Mouse (Mus musculus): ENCODE results near the gene Zmym4. TPM values are rescaled to one million over a fixed set of nuclear protein-coding genes. Genes with fewer than 3 reads are reported as not detected.

Gene Zmym4
- total and polyA plus RNA-seq, 3 experiments: 13.6 to 22.8 (median 18.0) TPM

GRCm38 (mm10) chr4:126885953-126886352, 82.0 kb downstream of the Zmym4 start:
- TF ChIP-seq E2F4 (IDR thresholded peaks at IDR 0.05; ENCODE audit: insufficient replicate concordance, low read depth, low read length) (no peak), CTCF (conservative IDR thresholded peaks at IDR 0.05 in 1 of 2, IDR thresholded peaks at IDR 0.05 in 1 of 2; ENCODE audit: low read depth in 2 of 2, low read length in 2 of 2) (peak in 1 of 2 experiments; percentile 40; a peak in 2 of 4 replicates)

DNA sequence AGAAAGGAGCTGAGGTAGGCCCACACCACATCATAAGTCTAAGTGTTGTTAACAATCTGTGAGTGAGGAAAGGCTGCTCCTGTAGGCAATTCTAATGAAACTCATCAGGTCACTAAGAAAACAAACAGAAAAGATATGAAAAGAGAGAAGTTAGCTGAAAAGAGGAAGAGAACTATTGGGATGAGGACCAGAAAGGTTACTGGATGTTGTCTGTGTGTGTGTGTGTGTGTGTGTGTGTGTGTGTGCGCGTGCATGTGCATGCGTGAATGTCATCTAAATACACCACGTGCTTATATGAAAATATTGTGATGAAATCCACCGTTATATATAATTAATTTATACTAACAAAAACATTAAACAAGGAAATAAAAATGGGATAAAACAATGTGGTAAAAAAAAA, 84.3 kb downstream of the Zmym4 start:
- dilution Hi-C loops (cut with MboI; ENCODE audit: extremely low pct_ligation_motif_present, extremely low pct_unique_long_range_greater_than_20kb, low sequenced_read_pairs): no loop called here

More at GRCm38 (mm10) chr4:126885953-126886352, 82.0 kb downstream of the Zmym4 start:
- H3K9ac ChIP-seq (ENCODE audit: insufficient read depth, low read depth): no peak overlapping the region
- dilution Hi-C loops (cut with MboI; ENCODE audit: extremely low pct_ligation_motif_present, extremely low pct_unique_long_range_greater_than_20kb, low sequenced_read_pairs): no loop called here
- no peak overlapping the region for H3K4me2 ChIP-seq (ENCODE audit: insufficient read depth, low read depth, poor library complexity, severe bottlenecking)
- no peak overlapping the region for H3K4me3 ChIP-seq (replicated peaks in 1 of 3; ENCODE audit: low read depth in 2 of 3, low read length in 2 of 3, poor library complexity in 1 of 3)
- H3K27ac ChIP-seq (ENCODE audit: insufficient read depth, low read depth): no peak overlapping the region
- no peaks in the 10 kb centered on the region for H3K79me2 ChIP-seq (replicated peaks; ENCODE audit: control insufficient read depth, extremely low read depth, insufficient read depth, poor library complexity, severe bottlenecking)
- no peaks in the 10 kb centered on the region for H3K9me3 ChIP-seq (replicated peaks; ENCODE audit: low read length)
- H3K4me1 ChIP-seq (ENCODE audit: control insufficient read depth in 1 of 2, insufficient read depth in 2 of 2): no peaks in the 10 kb centered on the region
- DNase-seq (ENCODE audit: extremely low read depth): no peak
- no peaks in the 10 kb centered on the region for H3K27me3 ChIP-seq (replicated peaks)
- peaks cover 15 to 53% of the 10 kb centered on the region in 2 experiments for H3K36me3 ChIP-seq (replicated peaks in 1 of 2; ENCODE audit: control insufficient read depth in 1 of 2, insufficient read depth in 1 of 2, low read length in 1 of 2)
- in situ Hi-C loops (cut with MboI; ENCODE audit: low pct_ligation_motif_present, low pct_unique_long_range_greater_than_20kb, low sequenced_read_pairs): no loop called here

GRCm38 (mm10) chr4:126879560-126880275, 88.2 kb downstream of the Zmym4 start:
- in situ Hi-C loops (cut with MboI; ENCODE audit: low pct_ligation_motif_present, low pct_unique_long_range_greater_than_20kb, low sequenced_read_pairs): no loop called here
- no peaks in the 10 kb centered on the region for H3K27me3 ChIP-seq (replicated peaks)
- no peaks in the 10 kb centered on the region for H3K9me3 ChIP-seq (replicated peaks; ENCODE audit: low read length)
- H3K4me1 ChIP-seq (ENCODE audit: control insufficient read depth in 1 of 2, insufficient read depth in 2 of 2): peaks cover 0 to 7% of the 10 kb centered on the region in 2 experiments; a peak in 1 of 4 replicates
- no peak overlapping the region for H3K4me3 ChIP-seq (replicated peaks in 1 of 3; ENCODE audit: low read depth in 2 of 3, low read length in 2 of 3, poor library complexity in 1 of 3)
- H3K36me3 ChIP-seq (replicated peaks in 1 of 2; ENCODE audit: control insufficient read depth in 1 of 2, insufficient read depth in 1 of 2, low read length in 1 of 2): peaks cover 20 to 61% of the 10 kb centered on the region in 2 experiments
- no peak overlapping the region for H3K4me2 ChIP-seq (ENCODE audit: insufficient read depth, low read depth, poor library complexity, severe bottlenecking)
- TF ChIP-seq GABPA (IDR thresholded peaks at IDR 0.05; ENCODE audit: insufficient replicate concordance, low read depth, low read length): no peak
- no peak for TF ChIP-seq PAX5 (IDR thresholded peaks at IDR 0.05; ENCODE audit: low read length)
- no peak for TF ChIP-seq TCF12 (IDR thresholded peaks at IDR 0.05; ENCODE audit: low read depth, low read length)
- no peak for TF ChIP-seq USF2 (conservative IDR thresholded peaks at IDR 0.05; ENCODE audit: low read depth, low read length)
- TF ChIP-seq ZNF384 (IDR thresholded peaks at IDR 0.05; ENCODE audit: low read depth, low read length): no peak
- TF ChIP-seq MXI1 (IDR thresholded peaks at IDR 0.05; ENCODE audit: low read depth, low read length): no peak
- TF ChIP-seq CHD1 (IDR thresholded peaks at IDR 0.05; ENCODE audit: low read depth, low read length): no peak
- no peak for TF ChIP-seq POLR2AphosphoS2 (IDR thresholded peaks at IDR 0.05; ENCODE audit: low read depth, low read length)
- no peak for TF ChIP-seq SIN3A (IDR thresholded peaks at IDR 0.05; ENCODE audit: low read length)
- TF ChIP-seq NELFE (IDR thresholded peaks at IDR 0.05; ENCODE audit: low read depth, low read length): no peak
- no peak for TF ChIP-seq ETS1 (conservative IDR thresholded peaks at IDR 0.05; ENCODE audit: low read depth, low read length)
- TF ChIP-seq EP300 (IDR thresholded peaks at IDR 0.05; ENCODE audit: low read length): no peak
- no peak for TF ChIP-seq E2F4 (IDR thresholded peaks at IDR 0.05; ENCODE audit: insufficient replicate concordance, low read depth, low read length)
- TF ChIP-seq RAD21 (IDR thresholded peaks at IDR 0.05; ENCODE audit: low read depth, low read length): no peak
- TF ChIP-seq RCOR1 (conservative IDR thresholded peaks at IDR 0.05; ENCODE audit: low read depth, low read length): no peak
- dilution Hi-C loops (cut with MboI; ENCODE audit: extremely low pct_ligation_motif_present, extremely low pct_unique_long_range_greater_than_20kb, low sequenced_read_pairs): no loop called here
- H3K79me2 ChIP-seq (replicated peaks; ENCODE audit: control insufficient read depth, extremely low read depth, insufficient read depth, poor library complexity, severe bottlenecking): no peaks in the 10 kb centered on the region
- no peak overlapping the region for H3K9ac ChIP-seq (ENCODE audit: insufficient read depth, low read depth)
- DNase-seq (ENCODE audit: extremely low read depth): peak; percentile 6
- H3K27ac ChIP-seq (ENCODE audit: insufficient read depth, low read depth): no peak overlapping the region

More for the DNA sequence above, 84.3 kb downstream of the Zmym4 start:
- in situ Hi-C loops (cut with MboI; ENCODE audit: low pct_ligation_motif_present, low pct_unique_long_range_greater_than_20kb, low sequenced_read_pairs): no loop called here
- no peak overlapping the region for H3K27ac ChIP-seq (ENCODE audit: insufficient read depth, low read depth)
- no peak overlapping the region for H3K4me2 ChIP-seq (ENCODE audit: insufficient read depth, low read depth, poor library complexity, severe bottlenecking)
- DNase-seq (ENCODE audit: extremely low read depth): no peak
- no peak overlapping the region for H3K4me3 ChIP-seq (replicated peaks in 1 of 3; ENCODE audit: low read depth in 2 of 3, low read length in 2 of 3, poor library complexity in 1 of 3)
- TF ChIP-seq MAZ (IDR thresholded peaks at IDR 0.05; ENCODE audit: low read depth, low read length): no peak
- TF ChIP-seq RAD21 (IDR thresholded peaks at IDR 0.05; ENCODE audit: low read depth, low read length): no peak
- no peak for TF ChIP-seq ZMIZ1 (IDR thresholded peaks at IDR 0.05; ENCODE audit: low read depth, low read length)
- no peak for TF ChIP-seq MYC (IDR thresholded peaks at IDR 0.05; ENCODE audit: low read depth, low read length)
- no peak for TF ChIP-seq RCOR1 (conservative IDR thresholded peaks at IDR 0.05; ENCODE audit: low read depth, low read length)
- no peak for TF ChIP-seq CHD1 (IDR thresholded peaks at IDR 0.05; ENCODE audit: low read depth, low read length)
- TF ChIP-seq UBTF (IDR thresholded peaks at IDR 0.05; ENCODE audit: low read depth, low read length): no peak
- TF ChIP-seq MAFK (IDR thresholded peaks at IDR 0.05; ENCODE audit: insufficient replicate concordance, low read length): no peak
- no peak for TF ChIP-seq PAX5 (IDR thresholded peaks at IDR 0.05; ENCODE audit: low read length)
- TF ChIP-seq CHD2 (IDR thresholded peaks at IDR 0.05; ENCODE audit: low read length): no peak
- no peak for TF ChIP-seq NELFE (IDR thresholded peaks at IDR 0.05; ENCODE audit: low read depth, low read length)
- TF ChIP-seq ZNF384 (IDR thresholded peaks at IDR 0.05; ENCODE audit: low read depth, low read length): no peak
- no peak for TF ChIP-seq ETS1 (conservative IDR thresholded peaks at IDR 0.05; ENCODE audit: low read depth, low read length)
- no peak for TF ChIP-seq TCF12 (IDR thresholded peaks at IDR 0.05; ENCODE audit: low read depth, low read length)
- no peak for TF ChIP-seq MEF2A (IDR thresholded peaks at IDR 0.05; ENCODE audit: borderline replicate concordance, low read depth, low read length)
- no peak for TF ChIP-seq POLR2A (IDR thresholded peaks at IDR 0.05; ENCODE audit: low read depth, low read length)
- no peak for TF ChIP-seq HCFC1 (IDR thresholded peaks at IDR 0.05; ENCODE audit: low read depth, low read length)
- no peak for TF ChIP-seq ZKSCAN1 (IDR thresholded peaks at IDR 0.05; ENCODE audit: borderline replicate concordance, low read depth, low read length)
- no peak for TF ChIP-seq EP300 (IDR thresholded peaks at IDR 0.05; ENCODE audit: low read length)
- peaks cover 0 to 7% of the 10 kb centered on the region in 2 experiments; a peak in 1 of 4 replicates for H3K4me1 ChIP-seq (ENCODE audit: control insufficient read depth in 1 of 2, insufficient read depth in 2 of 2)
- H3K9ac ChIP-seq (ENCODE audit: insufficient read depth, low read depth): no peak overlapping the region
- H3K36me3 ChIP-seq (replicated peaks in 1 of 2; ENCODE audit: control insufficient read depth in 1 of 2, insufficient read depth in 1 of 2, low read length in 1 of 2): peaks cover 17 to 52% of the 10 kb centered on the region in 2 experiments
- H3K27me3 ChIP-seq (replicated peaks): no peaks in the 10 kb centered on the region
- H3K79me2 ChIP-seq (replicated peaks; ENCODE audit: control insufficient read depth, extremely low read depth, insufficient read depth, poor library complexity, severe bottlenecking): no peaks in the 10 kb centered on the region
- H3K9me3 ChIP-seq (replicated peaks; ENCODE audit: low read length): no peaks in the 10 kb centered on the region

Measured in CH12.LX (cell line).